Mouse (Mus musculus) heart, embryonic 15.5 days (tissue): ENCODE measurements at regions not wholly inside any gene's neighbourhood (a gene's known extent, or its start where the extent isn't known, plus 50 kb on each side); places are given as distances from the start of the nearest gene placed in this dataset.

Experiments
- ATAC-seq: fragments of 200-750 bp; cut with Nextera tagmentation; replicated peaks from 2 replicates; pipeline ENCODE4 v1.8.0; 2017; ENCODE audit warnings: low read depth, moderate TSS enrichment; ENCODE audit not compliant: insufficient number of reproducible peaks, insufficient read depth, low FRiP score
- H3K27ac ChIP-seq: fragments of 300-500 bp; sonication (generic); 2 replicates; pipeline ENCODE4 v1.5.1; 2015; ENCODE audit warnings: mild to moderate bottlenecking, inconsistent platforms
- H3K27me3 ChIP-seq: fragments of 300-500 bp; sonication (generic); 2 replicates; pipeline ENCODE4 v1.6.1; 2015; ENCODE audit warnings: inconsistent platforms
- H3K36me3 ChIP-seq: fragments of 300-500 bp; sonication (generic); 2 replicates; pipeline ENCODE4 v1.6.1; 2015; ENCODE audit warnings: mild to moderate bottlenecking, inconsistent platforms
- H3K4me1 ChIP-seq: fragments of 300-500 bp; sonication (generic); replicated peaks from 2 replicates; pipeline ENCODE4 v1.6.1; 2015; ENCODE audit warnings: inconsistent platforms
- H3K4me2 ChIP-seq: fragments of 300-500 bp; sonication (generic); 2 replicates; pipeline ENCODE4 v1.6.1; 2015; ENCODE audit warnings: inconsistent platforms, mild to moderate bottlenecking, moderate library complexity
- H3K4me3 ChIP-seq: fragments of 300-500 bp; sonication (generic); 2 replicates; pipeline ENCODE4 v1.5.1; 2015; ENCODE audit warnings: mild to moderate bottlenecking, inconsistent platforms
- H3K9ac ChIP-seq: fragments of 300-500 bp; sonication (generic); 2 replicates; pipeline ENCODE4 v1.6.1; 2015; ENCODE audit warnings: mild to moderate bottlenecking, inconsistent platforms
- H3K9me3 ChIP-seq: fragments of 300-500 bp; sonication (generic); replicated peaks from 2 replicates; pipeline ENCODE4 v1.6.1; 2016; ENCODE audit warnings: inconsistent platforms

DNA sequence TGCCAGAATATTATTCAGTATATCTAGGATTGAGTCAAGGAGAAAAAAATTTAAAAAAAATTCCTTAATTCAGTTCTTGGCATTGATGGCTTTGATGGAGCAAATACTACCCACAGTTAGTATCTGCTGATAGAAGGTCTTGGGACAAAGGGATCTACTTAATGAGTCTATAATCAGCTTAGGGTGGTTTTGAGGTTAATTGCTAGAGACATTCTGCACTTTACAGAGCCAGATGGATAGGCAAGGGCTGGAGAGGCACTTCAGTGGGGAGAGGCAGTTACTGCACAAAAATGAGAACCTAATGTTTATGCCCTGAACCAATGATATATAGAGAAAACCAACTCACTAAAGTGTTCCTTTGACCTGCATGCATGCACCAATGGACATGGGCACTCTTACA lies 51.8 kb upstream of the Lsm8 start:
- no peak for ATAC-seq
- H3K4me2 ChIP-seq: no peak overlapping the region
- no peaks in the 10 kb centered on the region for H3K4me1 ChIP-seq
- no peaks in the 10 kb centered on the region for H3K27me3 ChIP-seq
- no peaks in the 10 kb centered on the region for H3K9me3 ChIP-seq
- no peak overlapping the region for H3K9ac ChIP-seq
- H3K4me3 ChIP-seq: no peak overlapping the region
- no peaks in the 10 kb centered on the region for H3K36me3 ChIP-seq
- H3K27ac ChIP-seq: no peak overlapping the region
